Mouse (Mus musculus) E14TG2a.4 (cell line): ENCODE results near the gene Trim3.

ENCODE experiments used
- CTCF ChIP-seq: conservative IDR thresholded peaks from 2 replicates; pipeline ENCODE4 v1.5.1; 2014; ENCODE audit warnings: low read length
- NANOG ChIP-seq: IDR thresholded peaks from 2 replicates; pipeline ENCODE4 v1.6.1; 2014; ENCODE audit warnings: borderline replicate concordance, low read length, mixed read lengths
- POU5F1 ChIP-seq: IDR thresholded peaks from 2 replicates; pipeline ENCODE4 v1.6.1; 2014; ENCODE audit warnings: low read length, borderline replicate concordance

- TF ChIP-seq CTCF, result no peak
- no peak for TF ChIP-seq NANOG
- TF ChIP-seq POU5F1, result no peak
Observed at GRCm38 (mm10) chr7:105639304-105639703, 5.9 kb upstream of the Trim3 start.
